Mouse (Mus musculus): ENCODE measurements around the gene Maml1.

Gene Maml1

DNA sequence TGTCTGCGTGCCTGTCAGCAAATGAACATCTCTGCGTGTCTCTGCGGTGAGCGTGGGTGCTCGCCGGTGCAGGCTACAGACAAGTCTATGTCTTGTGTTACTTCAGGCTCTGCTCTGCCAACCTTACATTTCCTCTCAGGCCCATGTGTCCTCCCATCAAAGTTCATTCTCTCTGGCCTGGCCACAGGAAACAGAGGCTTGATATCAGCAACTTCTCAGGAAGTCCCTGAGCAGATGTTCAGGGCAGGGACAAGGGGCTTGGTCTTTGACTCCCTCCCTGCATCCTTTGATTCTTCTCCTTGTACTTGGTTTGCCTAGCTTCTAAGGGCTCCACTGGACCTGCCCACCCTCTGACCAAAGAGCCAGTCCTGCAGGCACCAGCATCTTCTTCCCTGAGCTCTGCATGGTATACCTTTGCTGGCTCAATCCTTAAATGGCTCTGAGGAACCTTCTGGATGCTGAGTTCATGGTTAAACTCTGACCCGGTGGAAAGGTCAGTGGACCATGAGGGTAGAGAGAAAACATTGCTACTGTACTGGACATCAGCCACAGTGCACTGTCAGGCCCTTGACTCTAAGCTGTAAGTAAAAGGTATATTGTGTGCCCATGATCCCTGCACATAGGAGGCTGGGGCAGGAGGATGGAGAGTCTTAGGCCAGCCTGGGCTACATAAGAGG is 51.7 kb downstream of the Maml1 start:
- DNase-seq (ENCODE audit: low spot score in 2 of 2), result no peak

DNA sequence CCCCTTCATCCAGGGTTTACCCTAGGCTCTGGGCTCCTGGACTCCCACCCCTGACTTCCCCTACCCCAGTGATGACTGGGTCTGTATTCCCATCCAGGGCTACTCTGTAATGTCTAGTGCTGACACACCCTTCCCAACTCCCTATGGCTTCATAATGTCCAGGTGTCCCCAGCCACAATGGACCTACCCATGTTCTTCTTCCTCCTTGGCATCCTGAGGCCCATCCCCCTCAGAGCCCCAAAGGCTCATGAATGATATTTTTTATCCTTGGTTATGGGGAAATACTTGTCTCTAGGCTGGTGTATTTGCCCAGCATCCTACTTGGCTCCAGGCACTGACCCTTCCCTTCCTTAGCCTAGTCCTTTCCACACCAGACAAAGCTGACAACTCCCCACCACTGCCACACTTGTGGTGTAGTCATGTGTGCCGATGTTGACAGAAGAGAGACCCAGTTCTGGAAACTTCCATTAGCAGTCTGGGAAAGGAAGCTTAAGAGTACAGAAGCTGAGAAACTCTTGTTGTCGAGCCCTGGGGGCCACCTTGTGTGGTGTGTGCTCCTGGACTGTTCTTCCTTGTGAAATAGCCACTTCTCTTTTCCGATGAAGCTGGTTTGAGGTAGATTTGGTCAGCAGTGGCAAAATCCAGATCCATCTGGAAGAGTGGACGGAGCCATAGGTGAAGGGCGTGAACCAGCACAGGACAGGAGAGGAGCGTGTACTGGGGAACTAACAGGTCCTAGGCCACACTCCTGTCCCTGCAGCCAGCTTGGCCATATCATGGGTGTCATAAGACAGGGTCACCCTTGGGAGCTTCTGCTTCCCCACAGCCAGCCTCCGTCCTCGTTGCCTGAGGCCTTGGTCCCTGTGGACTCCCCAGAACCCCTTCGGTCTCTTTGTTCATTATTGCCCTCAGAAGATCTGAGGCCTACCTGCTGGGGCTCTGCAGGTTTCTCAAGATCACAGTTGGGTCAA is 53.0 kb downstream of the Maml1 start:
- DNase-seq (ENCODE audit: low spot score in 2 of 2), result no peak

DNA sequence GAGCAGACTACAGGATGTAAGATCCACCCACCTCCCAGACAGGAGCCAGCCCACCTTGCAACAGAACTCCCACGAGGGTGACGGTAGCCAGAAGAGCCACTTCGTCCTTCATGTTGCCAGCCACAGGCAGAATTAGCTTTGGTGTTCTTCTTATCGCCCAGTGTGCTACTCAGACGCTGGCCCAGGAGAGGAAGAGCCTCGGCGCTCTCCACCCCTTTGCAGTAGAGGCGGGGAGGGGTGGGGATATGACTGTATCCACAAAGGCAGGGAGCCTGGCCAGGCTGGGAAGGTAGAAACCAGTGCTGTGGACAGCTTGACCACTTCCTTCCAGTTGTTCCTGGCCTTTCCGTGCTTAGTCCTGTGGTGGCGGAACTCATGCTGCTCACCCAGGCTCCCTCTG is 53.8 kb downstream of the Maml1 start, which contains the start of gene Ltc4s:
Ltc4s (minus strand) TSS at position 293 of the 400 bp plus-strand sequence.
- peak in 1 of 2 experiments; percentile 28 for DNase-seq (ENCODE audit: low spot score in 2 of 2)

DNA sequence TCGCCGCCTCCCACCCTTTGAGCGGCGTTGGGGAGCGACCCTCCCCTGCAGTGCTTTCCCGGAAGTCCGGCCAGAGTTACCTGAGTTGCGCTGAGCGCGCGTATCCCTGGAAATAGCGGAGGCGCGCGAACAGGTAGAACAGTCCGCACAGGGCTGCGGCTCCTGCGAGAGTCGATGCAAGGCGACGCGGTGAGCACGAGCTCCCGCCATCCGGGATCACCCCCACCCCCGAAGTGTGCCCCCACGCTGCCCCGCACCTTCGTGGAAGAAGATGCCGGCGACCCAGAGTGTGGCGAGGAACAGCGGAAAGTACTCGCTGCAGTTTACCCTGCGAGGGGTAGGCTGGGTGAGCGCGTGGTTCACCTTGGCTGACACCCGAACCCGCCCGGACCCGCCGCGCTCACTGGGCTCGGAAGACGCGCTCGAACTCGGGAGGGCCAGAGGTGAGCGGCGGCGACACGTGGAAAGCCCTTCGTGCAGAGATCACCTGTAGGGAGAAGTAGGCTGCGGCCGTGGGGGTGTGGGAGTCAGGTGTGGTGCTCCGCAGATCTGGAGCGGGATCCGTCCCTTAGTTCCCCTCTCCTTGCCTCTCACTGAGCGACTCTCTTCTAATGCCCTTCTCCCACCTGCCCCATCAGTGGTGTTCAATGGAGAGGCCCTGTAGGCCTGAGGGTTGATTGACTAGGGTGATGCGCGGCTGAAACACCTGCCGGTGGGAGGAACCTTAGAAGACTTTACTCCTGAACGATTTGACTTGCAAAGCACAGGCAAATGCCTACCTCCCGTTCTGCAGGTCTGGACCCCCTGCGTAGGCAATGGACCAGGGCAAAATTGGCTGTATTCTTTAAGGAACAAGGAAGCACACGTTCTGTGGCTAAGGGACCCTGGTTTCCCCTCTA is 54.9 kb downstream of the Maml1 start:
- DNase-seq (ENCODE audit: low spot score in 2 of 2), result no peak

DNA sequence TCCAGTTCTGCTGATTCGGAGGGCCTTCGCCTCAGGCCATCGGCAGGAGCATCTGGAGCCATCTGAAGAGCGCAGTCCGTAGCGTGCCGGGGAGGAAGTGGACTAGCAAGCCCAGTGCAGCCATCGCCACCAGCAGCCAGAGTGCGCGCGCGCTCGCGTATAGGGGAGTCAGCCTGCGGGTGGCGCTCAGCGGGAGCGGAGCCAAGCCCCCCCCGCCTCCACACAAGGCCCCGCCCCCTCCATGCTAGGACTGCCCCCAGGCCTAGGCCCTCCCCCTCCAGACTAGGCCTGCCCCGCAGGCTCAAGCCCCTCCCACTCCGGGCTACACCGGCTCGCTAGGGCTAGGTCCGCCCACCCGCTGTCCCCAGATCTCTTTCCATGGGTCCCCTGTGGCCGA is 55.6 kb downstream of the Maml1 start:
- DNase-seq (ENCODE audit: low spot score in 2 of 2), result peak; percentile 91 to 92

DNA sequence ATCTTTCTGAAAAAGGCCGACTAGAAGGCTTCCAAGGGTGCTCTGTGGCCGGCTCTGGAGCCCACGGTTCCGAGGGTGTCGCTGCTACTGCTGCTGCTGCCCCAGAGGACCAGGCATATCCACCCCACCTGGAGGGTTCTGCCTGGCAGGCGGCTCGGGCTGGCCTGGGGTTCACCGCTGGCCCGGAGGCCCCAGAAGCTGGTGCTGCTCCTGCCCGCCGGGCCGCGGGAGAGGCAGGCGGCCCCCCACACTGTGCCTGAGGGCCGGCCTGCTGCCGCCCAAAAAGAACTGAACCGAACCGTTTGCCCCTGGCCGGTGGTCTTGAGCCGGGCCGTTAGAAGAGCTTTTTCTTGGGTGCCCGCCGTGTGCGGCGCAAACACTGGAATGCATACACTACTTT is 57.5 kb downstream of the Maml1 start:
- no peak for DNase-seq (ENCODE audit: low spot score in 2 of 2)

DNA sequence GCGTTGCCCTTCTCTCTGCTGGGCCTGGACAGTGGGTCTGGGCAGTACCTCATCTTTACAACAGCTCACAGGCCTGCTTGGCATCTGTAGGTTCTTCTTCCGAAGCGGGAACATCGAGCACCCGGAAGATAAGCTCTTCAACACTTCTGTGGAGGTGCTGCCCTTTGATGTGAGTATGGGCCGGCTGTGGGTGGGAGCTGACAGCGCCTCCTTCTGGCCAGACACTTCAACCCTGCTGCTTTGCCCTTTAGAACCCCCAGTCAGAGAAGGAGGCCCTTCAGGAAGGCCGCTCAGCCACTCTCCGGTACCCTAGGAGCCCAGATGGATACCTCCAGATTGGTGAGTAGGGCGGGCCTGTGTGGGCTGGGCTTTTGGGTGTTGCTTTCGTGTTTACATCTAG is 58.1 kb downstream of the Maml1 start:
- DNase-seq (ENCODE audit: low spot score in 2 of 2), result no peak

DNA sequence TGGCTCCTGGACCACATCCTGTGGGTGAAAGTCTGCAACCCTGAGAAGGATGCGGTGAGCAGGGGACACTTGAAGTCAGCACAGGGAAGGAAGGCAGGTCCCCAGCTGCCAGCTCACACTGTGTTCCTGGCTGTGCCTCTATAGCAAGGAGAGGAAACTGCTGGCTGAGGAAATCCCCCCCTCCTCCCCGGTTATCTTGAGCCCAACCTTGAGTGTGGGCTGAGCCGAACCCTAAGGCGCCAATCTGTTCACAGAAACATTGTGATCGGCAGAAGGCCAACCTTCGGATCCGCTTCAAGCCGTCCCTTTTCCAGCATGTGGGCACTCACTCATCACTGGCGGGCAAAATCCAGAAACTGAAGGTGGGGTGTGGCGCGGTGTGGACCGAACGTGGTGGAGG is 59.1 kb downstream of the Maml1 start:
- no peak for DNase-seq (ENCODE audit: low spot score in 2 of 2)

DNA sequence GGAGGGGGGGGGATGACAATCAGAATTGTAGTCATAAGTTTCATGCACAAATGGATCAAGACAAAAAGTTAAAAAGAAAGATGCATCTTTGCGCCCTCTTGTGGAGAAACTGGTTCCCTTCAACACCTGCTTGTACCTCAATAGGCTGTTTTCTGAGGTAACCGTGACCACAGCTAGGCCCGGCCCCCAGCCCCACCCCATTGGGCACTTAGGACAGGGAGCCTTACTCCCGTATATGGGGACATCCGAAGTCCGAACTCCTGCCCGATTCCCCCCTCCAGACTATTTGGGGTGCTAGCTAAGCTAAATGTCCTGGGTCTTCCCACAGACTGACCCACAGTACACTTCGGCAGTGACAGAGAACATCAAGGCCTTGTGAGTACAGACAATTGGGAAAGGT is 60.7 kb downstream of the Maml1 start:
- peak; percentile 41 to 70 for DNase-seq (ENCODE audit: low spot score in 2 of 2)

DNA sequence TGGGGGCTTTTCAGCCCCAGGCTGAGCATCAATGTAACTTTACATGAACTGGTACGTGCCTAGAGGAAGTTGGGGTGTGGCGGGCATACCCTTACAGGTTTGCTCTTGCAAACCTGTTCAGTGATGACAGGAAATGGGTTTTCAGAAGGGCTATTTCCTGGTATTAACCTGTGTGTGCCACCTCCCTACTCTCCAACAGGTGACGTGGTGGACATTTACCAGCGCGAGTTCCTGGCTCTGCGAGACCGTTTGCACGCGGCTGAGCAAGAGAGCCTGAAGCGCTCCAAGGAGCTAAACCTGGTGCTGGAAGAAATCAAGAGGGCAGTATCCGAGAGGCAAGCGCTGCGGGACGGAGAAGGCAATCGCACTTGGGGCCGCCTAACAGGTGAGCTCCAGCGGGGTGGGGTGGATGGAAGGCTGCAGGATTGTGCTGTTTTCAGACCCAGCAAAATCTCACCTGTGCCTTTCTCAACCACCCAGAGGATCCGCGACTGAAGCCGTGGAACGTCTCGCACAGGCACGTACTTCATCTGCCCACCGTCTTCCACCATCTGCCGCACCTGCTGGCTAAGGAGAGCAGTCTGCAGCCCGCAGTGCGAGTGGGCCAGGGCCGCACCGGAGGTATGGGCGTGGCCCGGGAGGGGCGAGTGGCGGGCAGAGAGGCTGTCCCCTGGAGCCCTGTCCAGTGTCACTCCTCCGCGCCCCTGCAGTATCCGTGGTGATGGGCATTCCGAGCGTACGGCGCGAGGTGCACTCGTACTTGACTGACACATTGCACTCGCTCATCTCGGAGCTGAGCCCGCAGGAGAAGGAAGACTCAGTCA is 61.4 kb downstream of the Maml1 start:
- DNase-seq (ENCODE audit: low spot score in 2 of 2), result no peak

DNA sequence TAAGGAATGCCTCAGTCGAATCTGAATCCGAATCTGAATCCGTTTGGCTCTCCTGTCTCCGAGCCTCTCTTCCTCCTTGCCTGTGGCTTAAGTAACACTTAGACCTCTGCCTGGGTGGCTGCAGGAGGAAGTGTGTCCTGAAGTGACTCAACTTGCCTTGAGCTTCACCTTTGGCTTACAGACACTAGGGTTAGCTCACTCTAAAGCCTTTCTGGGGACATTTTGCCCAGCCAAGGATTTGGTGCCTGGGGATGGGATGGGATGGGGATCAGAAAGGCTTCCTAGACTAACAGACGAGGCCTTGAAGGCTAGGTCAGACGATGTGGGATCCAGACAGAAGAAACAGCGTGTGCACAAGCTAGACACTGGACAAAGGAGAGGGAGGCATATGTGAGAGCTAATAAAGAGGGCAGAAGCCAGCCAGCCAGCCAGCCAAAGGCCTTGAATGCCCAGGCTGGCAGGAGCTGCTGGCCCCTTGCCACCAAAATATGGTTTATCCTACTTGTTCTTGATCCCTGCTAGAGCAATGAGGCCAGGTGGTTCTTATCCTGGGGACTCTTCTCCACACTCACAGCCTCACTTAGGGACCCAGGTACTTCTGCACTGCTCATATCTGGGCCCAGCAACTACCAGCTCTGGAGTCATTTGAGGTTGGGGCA is 62.7 kb downstream of the Maml1 start:
- no peak for DNase-seq (ENCODE audit: low spot score in 2 of 2)

DNA sequence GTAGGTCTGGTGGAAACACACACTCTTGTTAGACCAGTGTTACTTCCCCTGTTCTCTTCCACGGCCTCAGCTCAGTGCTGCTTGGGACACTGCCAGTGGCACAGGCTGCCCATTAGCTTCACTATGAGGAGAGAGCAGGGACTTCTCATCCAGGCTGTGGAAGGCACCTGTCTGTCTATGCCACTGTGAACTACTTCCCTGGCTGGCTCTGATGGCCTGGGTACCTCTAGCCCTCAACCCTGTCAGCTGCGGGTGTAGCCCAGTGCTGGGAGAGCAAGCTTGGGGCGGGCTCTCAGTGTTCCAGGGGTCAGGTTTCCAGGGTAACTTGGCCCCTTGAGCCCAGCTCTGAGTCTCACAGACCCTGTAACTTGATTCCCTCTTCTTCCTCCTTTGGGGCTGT is 63.3 kb downstream of the Maml1 start:
- DNase-seq (ENCODE audit: low spot score in 2 of 2), result no peak

DNA sequence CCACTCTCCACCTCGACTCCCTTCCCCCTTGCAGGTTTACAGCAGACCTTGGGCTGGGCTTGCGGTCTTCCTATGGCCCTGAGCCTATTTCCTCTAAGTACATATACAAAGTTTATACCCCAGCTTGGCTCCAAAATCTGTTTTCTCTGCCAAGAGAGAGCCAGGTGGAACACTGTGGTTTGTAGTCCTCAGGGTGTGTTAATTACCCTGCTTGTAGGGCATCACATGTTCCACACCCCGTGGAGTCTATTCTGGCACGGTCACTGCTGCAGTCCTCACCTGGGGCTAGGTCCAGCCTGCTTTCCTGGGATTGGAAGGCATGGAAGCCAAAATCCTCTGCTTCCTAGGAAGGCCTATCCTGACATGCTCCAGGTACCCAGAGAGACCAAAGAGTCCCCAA is 64.4 kb downstream of the Maml1 start:
- DNase-seq (ENCODE audit: low spot score in 2 of 2), result no peak

DNA sequence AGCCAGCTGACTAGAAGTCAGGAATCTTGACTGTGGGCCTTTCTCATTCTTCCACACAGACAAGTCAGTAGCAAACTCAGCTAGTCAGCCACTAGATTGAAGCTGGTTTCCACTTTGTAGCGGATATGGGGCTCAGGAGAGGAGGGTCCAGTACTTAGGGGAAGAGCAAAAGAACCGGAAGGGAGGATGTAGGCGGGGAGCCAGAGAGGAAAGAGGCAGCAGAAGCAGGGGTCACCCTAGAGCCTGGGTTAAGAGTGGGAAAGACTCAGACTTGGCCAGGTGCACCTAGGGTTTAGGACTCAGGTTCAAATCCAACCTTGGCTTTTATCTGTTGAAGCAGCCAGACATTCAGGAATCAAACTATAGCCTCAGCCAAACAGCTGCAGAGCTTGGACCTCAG is 64.9 kb downstream of the Maml1 start:
- DNase-seq (ENCODE audit: low spot score in 2 of 2), result no peak

DNA sequence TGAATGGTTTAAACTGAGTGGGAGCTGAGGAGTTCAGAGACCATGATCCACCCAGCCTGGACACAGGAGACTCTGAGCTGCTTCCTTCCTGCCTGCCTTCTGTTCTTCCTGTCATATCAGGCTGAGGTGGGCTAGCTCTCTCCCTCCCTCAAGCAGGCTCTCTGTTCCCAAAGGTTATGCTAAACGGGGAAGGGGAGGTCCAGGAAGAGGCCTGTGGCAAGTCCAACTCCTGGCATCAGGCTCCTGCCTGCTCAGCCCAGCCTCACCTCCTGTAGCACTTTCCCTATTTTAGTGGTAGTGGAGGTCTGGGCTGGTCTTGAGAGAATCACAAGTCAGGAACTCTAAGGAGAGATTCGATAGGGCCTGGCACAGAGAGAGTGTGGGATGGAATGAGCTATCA is 65.7 kb downstream of the Maml1 start:
- no peak for DNase-seq (ENCODE audit: low spot score in 2 of 2)

DNA sequence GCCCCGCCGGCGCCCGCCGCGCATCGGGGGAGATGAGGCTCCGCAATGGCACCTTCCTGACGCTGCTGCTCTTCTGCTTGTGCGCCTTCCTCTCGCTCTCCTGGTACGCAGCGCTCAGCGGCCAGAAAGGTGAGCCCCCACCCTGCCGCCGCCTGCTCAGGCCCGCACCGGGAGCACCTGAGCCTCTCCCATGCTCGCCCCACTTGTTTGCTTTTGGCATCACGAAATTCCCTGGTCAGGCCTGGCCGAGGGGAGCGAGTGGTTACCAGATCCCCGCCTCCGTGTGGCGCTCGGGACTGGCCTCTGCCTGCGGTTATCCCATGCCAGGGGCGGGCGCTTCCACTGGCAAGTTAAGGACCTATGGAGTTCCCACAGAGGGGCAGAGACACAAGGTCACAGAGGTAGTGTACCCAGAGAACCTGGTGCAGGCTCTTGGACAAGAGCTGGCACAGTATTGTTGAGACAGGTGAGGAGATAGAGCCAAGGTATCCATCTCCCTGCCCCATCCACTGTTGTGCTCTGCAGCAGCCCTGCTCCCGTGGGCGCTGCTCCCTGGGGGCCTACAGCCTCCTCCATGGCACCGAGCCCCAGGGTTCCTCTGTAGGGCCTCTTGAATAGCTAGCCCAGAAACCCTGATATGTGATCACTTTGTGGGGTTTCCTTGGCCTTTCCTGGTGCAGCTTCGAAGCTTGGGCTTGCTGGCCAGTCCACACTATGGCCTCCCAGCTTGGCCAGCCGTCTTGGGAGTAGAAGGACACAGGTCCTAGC is 66.3 kb downstream of the Maml1 start:
- no peak for DNase-seq (ENCODE audit: low spot score in 2 of 2)

DNA sequence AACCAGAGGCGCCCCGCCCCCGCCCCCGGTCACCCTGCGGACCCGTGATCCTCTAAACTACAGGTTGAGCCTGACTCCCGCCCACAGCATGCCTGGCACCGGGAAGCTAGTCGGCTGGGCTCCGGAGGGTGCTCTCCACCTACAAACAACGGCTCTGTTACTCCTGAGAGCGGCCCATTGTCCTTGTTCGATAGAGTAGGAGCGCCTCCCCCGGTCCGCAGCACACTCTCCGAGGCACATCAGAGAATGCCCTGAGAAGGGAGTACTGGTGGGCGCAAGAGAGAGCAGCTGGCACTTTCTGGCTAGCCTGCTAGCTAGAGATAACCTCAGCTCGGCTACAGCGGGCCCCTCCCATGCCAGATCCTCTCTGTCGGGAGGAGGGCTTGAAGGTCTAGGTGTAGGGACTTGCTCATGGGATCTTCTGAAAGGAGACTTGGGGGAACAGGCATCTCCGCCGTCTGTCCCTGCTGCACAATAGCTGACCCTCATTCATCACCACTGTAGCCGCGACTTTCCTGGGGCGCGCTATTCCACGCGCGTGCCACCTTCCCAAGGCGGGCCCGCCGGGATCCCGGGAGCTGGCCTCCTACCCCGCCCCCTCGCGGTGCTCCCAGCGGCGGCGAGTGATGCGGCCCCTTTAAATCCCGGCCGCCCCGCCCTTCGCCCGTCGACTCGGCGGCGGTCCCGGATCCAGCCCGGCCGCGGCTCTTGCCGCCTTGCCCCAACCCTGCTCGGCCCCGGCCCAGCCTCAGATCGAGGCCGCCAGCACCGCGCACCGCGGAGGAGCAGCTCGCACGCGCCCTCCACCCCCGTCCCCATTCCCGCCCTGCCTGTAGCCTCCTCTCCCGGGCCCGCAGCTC is 67.2 kb downstream of the Maml1 start:
- peak; percentile 72 to 82 for DNase-seq (ENCODE audit: low spot score in 2 of 2)

DNA sequence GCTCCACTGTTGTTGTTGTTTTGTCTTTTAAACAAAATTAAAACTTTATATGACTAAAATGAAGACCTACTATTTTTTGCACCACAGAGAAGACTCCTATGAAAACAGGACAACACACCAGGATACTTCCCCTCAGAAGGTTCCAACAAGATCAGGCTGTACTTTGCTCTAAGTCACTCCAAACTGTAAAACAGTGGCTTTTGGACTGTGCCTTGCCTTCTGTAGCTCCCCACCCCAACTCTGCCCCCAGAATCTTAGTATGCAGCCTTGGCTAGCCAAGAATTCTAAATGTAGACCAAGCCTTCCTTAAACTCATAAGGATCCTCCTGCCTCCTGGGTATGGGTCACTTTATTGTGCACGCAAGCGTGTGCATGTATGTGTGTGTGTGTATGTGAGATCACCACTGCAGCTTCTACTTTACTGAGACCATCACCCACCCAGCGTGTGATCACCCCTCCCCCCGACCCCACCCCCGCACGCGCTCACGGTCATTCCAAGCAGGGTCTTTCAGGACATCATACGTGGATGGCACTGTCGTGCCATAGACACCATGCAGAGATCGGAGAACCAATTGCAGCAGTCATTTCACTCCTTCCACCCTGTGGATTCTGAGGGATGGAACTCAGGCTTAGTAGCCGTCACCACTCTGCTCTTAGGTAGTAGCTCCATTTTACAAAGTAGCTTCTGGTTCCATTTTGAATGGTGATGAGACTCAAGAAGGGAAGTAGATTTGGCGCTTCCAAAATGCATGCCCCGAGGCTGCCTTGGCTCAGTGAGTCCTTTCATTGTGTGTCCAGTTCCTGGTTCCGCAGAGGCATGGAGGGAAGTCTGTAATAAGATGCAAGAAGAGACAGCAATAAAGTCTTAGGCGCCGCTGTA is 68.1 kb downstream of the Maml1 start:
- no peak for DNase-seq (ENCODE audit: low spot score in 2 of 2)
